Mouse (Mus musculus): ENCODE results near the gene Trim16. TPM values are rescaled to one million over a fixed set of nuclear protein-coding genes. Genes with fewer than 3 reads are reported as not detected.

The Trim16 gene
- polyA plus RNA-seq, 1 experiment from 2014 or later = 14.3 TPM

DNA sequence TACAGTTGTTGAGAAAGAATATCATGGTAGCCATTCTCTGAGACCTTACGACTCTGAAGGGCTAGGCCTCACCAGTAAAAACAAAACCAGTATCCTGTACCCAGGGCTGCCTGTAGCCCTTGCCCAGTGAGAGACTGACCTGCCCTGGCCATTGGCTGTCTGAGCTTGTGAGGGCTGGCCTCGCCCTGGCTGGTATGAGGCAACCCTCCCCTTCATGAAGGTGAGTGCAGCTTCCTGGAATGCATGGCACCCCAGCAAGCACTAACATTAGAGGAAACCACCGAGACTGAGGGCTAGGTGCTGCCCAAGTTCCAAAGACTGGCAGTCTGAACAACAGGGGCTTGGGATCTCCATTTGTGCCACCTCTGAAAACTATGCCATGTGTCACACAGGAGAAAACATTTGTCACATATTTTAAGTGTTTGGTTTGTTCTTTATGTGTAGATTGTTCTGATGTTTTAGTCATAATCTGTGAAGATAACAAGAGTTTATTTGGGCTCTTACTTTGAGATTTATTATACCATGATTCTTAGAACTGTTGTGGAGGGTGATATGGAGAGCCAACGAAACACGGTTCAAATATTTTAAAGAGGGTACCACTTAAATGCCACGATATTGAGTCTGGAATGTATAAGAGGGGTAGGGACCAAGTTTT lies 5.9 kb upstream of the Trim16 start:
- Histone ChIP-seq H3K9me3 (ENCODE audit: control insufficient read depth, low read length) (no peaks in the 10 kb centered on the region), H3K4me1 (ENCODE audit: control insufficient read depth, insufficient read depth, low read length) (peaks cover 7% of the 10 kb centered on the region; the same call in 1 of the 2 replicates), H3K9ac (ENCODE audit: low read depth, low read length) (no peak overlapping the region), H3K36me3 (ENCODE audit: control insufficient read depth, insufficient read depth, low read length) (no peaks in the 10 kb centered on the region), H3K4me3 (ENCODE audit: low read depth, low read length) (no peak overlapping the region), H3K4me2 (ENCODE audit: low read depth, low read length) (no peak overlapping the region), H3K27ac (replicated peaks; ENCODE audit: low read depth, low read length) (no peak overlapping the region), H3K27me3 (replicated peaks; ENCODE audit: control insufficient read depth, insufficient read depth, low read length) (no peaks in the 10 kb centered on the region)
- ATAC-seq (ENCODE audit: low read depth) = no peak
- 66% methylated on average over 6 of the region's 6 CpGs for WGBS
- DNase-seq (ENCODE audit: low spot score) = no peak

DNA sequence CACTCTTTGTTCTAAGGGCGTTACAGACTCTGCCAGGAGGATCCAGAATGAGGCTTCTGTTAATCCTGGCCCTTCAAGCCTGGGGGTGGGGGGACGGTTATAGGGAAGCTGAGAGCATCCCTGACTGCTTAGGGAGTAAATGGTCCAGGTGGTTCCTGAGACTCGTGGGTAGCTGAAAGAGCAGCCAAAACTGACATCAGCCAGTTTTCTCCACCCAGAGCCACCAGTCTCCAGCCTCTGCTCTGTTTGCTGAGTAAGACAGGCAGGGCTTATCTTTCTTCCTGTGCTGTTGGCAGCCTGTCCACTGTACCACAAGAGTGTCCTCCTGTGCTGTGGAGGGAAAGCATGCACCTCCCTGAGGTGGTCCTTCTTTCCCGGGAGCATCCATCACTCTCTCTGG lies 5.4 kb upstream of the Trim16 start:
- Histone ChIP-seq H3K27me3 (replicated peaks; ENCODE audit: control insufficient read depth, insufficient read depth, low read length) (no peaks in the 10 kb centered on the region), H3K4me1 (ENCODE audit: control insufficient read depth, insufficient read depth, low read length) (peaks cover 7% of the 10 kb centered on the region; the same call in 1 of the 2 replicates), H3K27ac (replicated peaks; ENCODE audit: low read depth, low read length) (no peak overlapping the region), H3K9ac (ENCODE audit: low read depth, low read length) (no peak overlapping the region), H3K4me3 (ENCODE audit: low read depth, low read length) (no peak overlapping the region), H3K36me3 (ENCODE audit: control insufficient read depth, insufficient read depth, low read length) (no peaks in the 10 kb centered on the region), H3K4me2 (ENCODE audit: low read depth, low read length) (no peak overlapping the region), H3K9me3 (ENCODE audit: control insufficient read depth, low read length) (no peaks in the 10 kb centered on the region)
- ATAC-seq (ENCODE audit: low read depth) = no peak
- DNase-seq (ENCODE audit: low spot score) = peak; percentile 2
- 43% methylated on average over 4 of the region's 4 CpGs for WGBS

DNA sequence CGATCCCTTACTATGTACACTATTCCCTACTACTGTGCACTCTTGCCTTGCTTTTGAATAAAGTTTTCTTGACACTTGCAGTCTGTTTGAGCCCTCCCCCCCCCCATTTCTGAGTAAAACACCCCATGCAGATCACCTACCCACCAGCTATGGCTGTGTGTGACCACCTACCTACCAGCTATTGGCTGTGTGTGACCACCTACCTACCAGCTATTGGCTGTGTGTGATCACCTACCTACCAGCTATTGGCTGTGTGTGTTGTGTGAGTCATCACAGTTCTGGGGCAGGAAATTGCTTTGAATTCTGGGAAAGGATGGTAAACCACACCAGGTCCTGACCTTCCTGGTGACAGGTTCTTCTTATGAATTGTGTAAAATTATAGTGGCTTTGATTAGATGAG lies 4.6 kb upstream of the Trim16 start:
- DNase-seq (ENCODE audit: low spot score) (no peak), ATAC-seq (ENCODE audit: low read depth) (no peak)
- no peak overlapping the region for H3K4me3 ChIP-seq (ENCODE audit: low read depth, low read length)
- H3K4me1 ChIP-seq (ENCODE audit: control insufficient read depth, insufficient read depth, low read length) = peaks cover 7% of the 10 kb centered on the region; the same call in 1 of the 2 replicates
- H3K9ac ChIP-seq (ENCODE audit: low read depth, low read length) = no peak overlapping the region
- no peak overlapping the region for H3K27ac ChIP-seq (replicated peaks; ENCODE audit: low read depth, low read length)
- no peaks in the 10 kb centered on the region for H3K9me3 ChIP-seq (ENCODE audit: control insufficient read depth, low read length)
- no peak overlapping the region for H3K4me2 ChIP-seq (ENCODE audit: low read depth, low read length)
- no peaks in the 10 kb centered on the region for H3K36me3 ChIP-seq (ENCODE audit: control insufficient read depth, insufficient read depth, low read length)
- no peaks in the 10 kb centered on the region for H3K27me3 ChIP-seq (replicated peaks; ENCODE audit: control insufficient read depth, insufficient read depth, low read length)
- 89% methylated on average over 1 of the region's 1 CpGs for WGBS

DNA sequence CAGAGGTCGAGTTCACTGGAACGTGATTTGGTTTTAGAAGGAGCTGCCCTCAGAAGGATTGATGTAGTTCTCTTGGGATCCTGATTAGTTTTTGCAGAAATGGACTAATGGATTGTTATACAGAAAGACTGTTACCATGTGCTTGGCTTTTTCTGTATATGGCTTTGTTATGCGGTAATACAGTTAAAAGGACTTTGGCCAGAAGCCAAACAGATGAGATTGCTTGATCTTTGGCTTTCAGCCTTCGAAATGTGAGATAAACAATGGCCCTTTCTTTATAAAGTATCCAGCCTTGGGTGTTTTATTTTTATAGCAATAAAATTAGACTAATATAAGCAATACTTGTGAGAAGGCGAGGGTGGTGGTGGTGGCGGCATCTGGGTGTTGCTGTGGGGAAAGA lies 3.4 kb upstream of the Trim16 start:
- DNase-seq (ENCODE audit: low spot score) = peak; percentile 39

DNA sequence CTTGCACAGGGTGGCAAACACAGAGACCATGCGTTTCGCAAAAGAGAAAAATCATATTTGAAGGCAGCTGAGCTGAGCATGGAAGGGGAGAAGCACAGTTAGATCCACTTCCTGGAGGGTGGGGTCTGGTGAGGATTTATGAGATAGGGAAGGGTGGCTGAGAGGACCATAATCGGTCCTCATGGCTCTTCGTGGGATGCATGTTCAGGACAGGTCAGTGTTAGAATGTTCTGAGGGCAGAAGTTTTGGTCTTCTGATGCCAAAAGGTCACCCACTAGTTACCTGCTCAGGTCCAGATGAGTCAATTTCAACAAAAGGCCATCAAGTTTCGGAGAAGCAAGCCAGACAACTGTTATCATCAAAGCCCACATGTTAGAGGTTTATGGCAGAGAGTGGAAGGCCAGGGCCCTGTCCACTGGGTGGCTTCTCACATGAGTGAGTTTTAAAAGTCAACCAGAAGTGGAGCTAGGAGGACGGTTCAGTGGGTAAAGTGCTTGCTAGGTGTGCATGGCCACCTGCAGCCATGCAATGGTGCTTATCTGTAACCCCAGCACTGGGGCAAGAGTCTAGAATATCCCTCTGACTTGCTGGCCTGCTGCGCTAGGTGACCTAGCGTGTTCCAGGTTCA lies 858 bp upstream of the Trim16 start:
- no peak overlapping the region for H3K9ac ChIP-seq (ENCODE audit: low read depth, low read length)
- no peaks in the 10 kb centered on the region for H3K27me3 ChIP-seq (replicated peaks; ENCODE audit: control insufficient read depth, insufficient read depth, low read length)
- H3K9me3 ChIP-seq (ENCODE audit: control insufficient read depth, low read length) = no peaks in the 10 kb centered on the region
- H3K4me1 ChIP-seq (ENCODE audit: control insufficient read depth, insufficient read depth, low read length) = peaks cover 28% of the 10 kb centered on the region; the same call in 1 of the 2 replicates
- peak overlapping the region; percentile 79; the same call in 1 of the 2 replicates for H3K27ac ChIP-seq (replicated peaks; ENCODE audit: low read depth, low read length)
- 0 out of 2 replicates have a peak, but pooled peaks cover 6% of the 10 kb centered on the region for H3K36me3 ChIP-seq (ENCODE audit: control insufficient read depth, insufficient read depth, low read length)
- 89% methylated on average over 8 of the region's 8 CpGs for WGBS
- H3K4me2 ChIP-seq (ENCODE audit: low read depth, low read length) = 0 out of 2 replicates have a peak overlapping the region, but pooled peaks have one; percentile 81
- no peak overlapping the region for H3K4me3 ChIP-seq (ENCODE audit: low read depth, low read length)
- ATAC-seq (ENCODE audit: low read depth) = no peak
- DNase-seq (ENCODE audit: low spot score) = no peak

More for the DNA sequence above, 3.4 kb upstream of the Trim16 start:
- H3K9ac ChIP-seq (ENCODE audit: low read depth, low read length) = no peak overlapping the region
- H3K27me3 ChIP-seq (replicated peaks; ENCODE audit: control insufficient read depth, insufficient read depth, low read length) = no peaks in the 10 kb centered on the region
- no peak overlapping the region for H3K4me2 ChIP-seq (ENCODE audit: low read depth, low read length)
- ATAC-seq (ENCODE audit: low read depth) = no peak
- peaks cover 14% of the 10 kb centered on the region; the same call in 1 of the 2 replicates for H3K4me1 ChIP-seq (ENCODE audit: control insufficient read depth, insufficient read depth, low read length)
- no peaks in the 10 kb centered on the region for H3K36me3 ChIP-seq (ENCODE audit: control insufficient read depth, insufficient read depth, low read length)
- no peak overlapping the region for H3K4me3 ChIP-seq (ENCODE audit: low read depth, low read length)
- H3K9me3 ChIP-seq (ENCODE audit: control insufficient read depth, low read length) = no peaks in the 10 kb centered on the region
- H3K27ac ChIP-seq (replicated peaks; ENCODE audit: low read depth, low read length) = no peak overlapping the region
- WGBS = 45% methylated on average over 6 of the region's 6 CpGs

DNA sequence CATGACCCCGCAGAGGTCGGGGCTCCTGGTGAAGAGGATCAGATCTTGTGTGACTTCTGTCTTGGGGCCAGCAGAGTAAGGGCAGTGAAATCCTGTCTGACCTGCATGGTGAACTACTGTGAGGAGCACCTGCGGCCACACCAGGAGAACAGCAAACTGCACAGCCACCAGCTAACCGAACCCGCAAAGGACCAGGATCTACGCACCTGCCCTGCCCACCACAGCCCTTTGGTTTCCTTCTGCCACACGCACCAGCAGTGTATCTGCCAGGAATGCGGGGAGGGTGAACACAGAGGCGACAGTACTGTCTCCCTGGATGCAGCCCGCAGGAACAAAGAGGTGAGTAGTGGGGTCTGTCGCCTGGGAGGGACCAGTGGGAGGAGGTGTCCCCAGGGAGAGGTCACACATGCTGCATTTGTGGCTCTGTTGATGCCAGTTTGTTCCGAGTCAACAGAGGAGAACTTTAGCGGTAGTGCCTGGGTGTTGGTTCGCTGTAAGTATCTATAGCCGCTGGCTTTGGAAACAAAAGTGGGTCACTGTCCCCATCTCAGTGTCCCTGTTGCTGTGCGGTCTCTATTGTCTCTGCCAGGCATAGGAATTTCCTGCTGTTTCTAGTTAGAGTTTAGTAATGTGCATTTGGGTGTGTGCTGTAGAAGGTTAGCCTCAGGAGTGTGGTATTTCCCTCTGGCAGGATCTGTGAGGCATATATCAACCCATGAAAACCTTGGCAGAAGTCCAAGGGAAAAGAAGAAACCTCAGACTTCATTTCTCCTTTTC lies 818 bp downstream of the Trim16 start:
- Histone ChIP-seq H3K4me2 (ENCODE audit: low read depth, low read length) (peak overlapping the region; percentile 81), H3K9me3 (ENCODE audit: control insufficient read depth, low read length) (no peaks in the 10 kb centered on the region), H3K4me3 (ENCODE audit: low read depth, low read length) (peak overlapping the region; percentile 56), H3K27ac (replicated peaks; ENCODE audit: low read depth, low read length) (peak overlapping the region; percentile 79), H3K36me3 (ENCODE audit: control insufficient read depth, insufficient read depth, low read length) (peaks cover 12% of the 10 kb centered on the region; the same call in 1 of the 2 replicates), H3K4me1 (ENCODE audit: control insufficient read depth, insufficient read depth, low read length) (peaks cover 28% of the 10 kb centered on the region; the same call in 1 of the 2 replicates), H3K27me3 (replicated peaks; ENCODE audit: control insufficient read depth, insufficient read depth, low read length) (no peaks in the 10 kb centered on the region), H3K9ac (ENCODE audit: low read depth, low read length) (peak overlapping the region; percentile 67)
- DNase-seq (ENCODE audit: low spot score) = peak; percentile 90
- peak; percentile 53 for ATAC-seq (ENCODE audit: low read depth)
- 6% methylated on average over 16 of the region's 16 CpGs for WGBS

DNA sequence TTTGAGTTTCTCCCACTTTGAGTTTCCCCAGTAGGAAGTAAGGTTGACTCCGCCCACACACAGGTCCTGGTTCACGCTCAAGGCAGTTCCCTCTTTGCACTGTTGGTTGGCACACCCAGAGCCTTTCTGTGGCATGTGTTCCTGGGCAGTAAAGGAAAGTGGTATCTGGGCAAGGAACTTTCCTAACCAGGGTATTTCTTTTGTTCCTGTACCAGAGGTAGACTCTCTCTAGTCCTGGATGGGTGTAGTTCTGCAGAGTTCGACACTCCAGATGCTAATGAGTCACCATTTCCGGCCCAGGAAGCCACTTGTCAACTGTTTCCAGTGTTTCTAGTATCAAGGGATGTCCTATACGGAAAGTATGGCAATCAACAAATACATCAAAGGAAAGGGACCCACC lies 1.9 kb downstream of the Trim16 start:
- Histone ChIP-seq H3K9ac (ENCODE audit: low read depth, low read length) (0 out of 2 replicates have a peak overlapping the region, but pooled peaks have one; percentile 15), H3K27me3 (replicated peaks; ENCODE audit: control insufficient read depth, insufficient read depth, low read length) (no peaks in the 10 kb centered on the region), H3K4me1 (ENCODE audit: control insufficient read depth, insufficient read depth, low read length) (peaks cover 28% of the 10 kb centered on the region; the same call in 1 of the 2 replicates), H3K4me3 (ENCODE audit: low read depth, low read length) (peak overlapping the region; percentile 56), H3K9me3 (ENCODE audit: control insufficient read depth, low read length) (no peaks in the 10 kb centered on the region), H3K4me2 (ENCODE audit: low read depth, low read length) (peak overlapping the region; percentile 81), H3K27ac (replicated peaks; ENCODE audit: low read depth, low read length) (peak overlapping the region; percentile 44; the same call in 1 of the 2 replicates), H3K36me3 (ENCODE audit: control insufficient read depth, insufficient read depth, low read length) (peaks cover 12% of the 10 kb centered on the region; the same call in 1 of the 2 replicates)
- ATAC-seq (ENCODE audit: low read depth) (no peak), DNase-seq (ENCODE audit: low spot score) (peak; percentile 19)
- WGBS = 61% methylated on average over 5 of the region's 5 CpGs

DNA sequence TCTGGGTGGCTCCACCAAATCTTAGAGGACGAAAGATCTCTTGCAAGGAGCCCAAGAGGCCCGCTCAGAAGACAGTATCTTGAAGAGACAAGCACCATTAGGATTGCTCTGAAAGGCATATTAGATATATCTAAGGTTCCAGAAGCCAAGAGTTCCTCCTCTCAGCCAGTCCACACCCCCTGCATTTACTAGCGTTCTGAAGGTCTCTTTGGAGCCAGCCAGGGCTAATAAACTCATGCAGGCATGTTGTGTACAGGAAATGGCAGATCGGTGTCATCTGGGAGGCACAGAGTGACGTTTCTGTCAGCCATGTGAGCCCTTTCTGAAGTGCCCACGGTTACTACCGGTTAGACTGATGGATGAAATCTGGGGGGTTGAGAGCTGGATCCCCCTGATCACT lies 4.2 kb downstream of the Trim16 start:
- Histone ChIP-seq H3K4me1 (ENCODE audit: control insufficient read depth, insufficient read depth, low read length) (peaks cover 21% of the 10 kb centered on the region; the same call in 1 of the 2 replicates), H3K27me3 (replicated peaks; ENCODE audit: control insufficient read depth, insufficient read depth, low read length) (no peaks in the 10 kb centered on the region), H3K9ac (ENCODE audit: low read depth, low read length) (no peak overlapping the region), H3K4me2 (ENCODE audit: low read depth, low read length) (no peak overlapping the region), H3K4me3 (ENCODE audit: low read depth, low read length) (no peak overlapping the region), H3K36me3 (ENCODE audit: control insufficient read depth, insufficient read depth, low read length) (peaks cover 12% of the 10 kb centered on the region; the same call in 1 of the 2 replicates), H3K27ac (replicated peaks; ENCODE audit: low read depth, low read length) (no peak overlapping the region), H3K9me3 (ENCODE audit: control insufficient read depth, low read length) (no peaks in the 10 kb centered on the region)
- DNase-seq (ENCODE audit: low spot score) (no peak), ATAC-seq (ENCODE audit: low read depth) (no peak)
- 59% methylated on average over 7 of the region's 7 CpGs for WGBS
